Mouse (Mus musculus) testis, postnatal 14 days (tissue): ENCODE measurements around the gene Gm2381.
"Not testable (repeated sequence)": the region's sequence is repeated elsewhere in the genome, so short reads cannot be mapped to it uniquely, and the experiment has no call there.

Experiments used
- DNase-seq: peaks from one replicate; pipeline ENCODE4 v3.0.0; 2021; ENCODE audit warnings: low spot score

Gene Gm2381

GRCm38 (mm10) chr7:42866801-42867458, at the start of gene Gm2381:
TSS of gene Gm2381 (minus strand) at chr7:42867234.
- peak; percentile 4 for DNase-seq

- DNase-seq, result not testable (repeated sequence)
Measured at GRCm38 (mm10) chr7:42898067-42898466, 31.0 kb upstream of the Gm2381 start.

- DNase-seq, result no peak
Measured at GRCm38 (mm10) chr7:42878090-42878489, 11.1 kb upstream of the Gm2381 start.

DNA sequence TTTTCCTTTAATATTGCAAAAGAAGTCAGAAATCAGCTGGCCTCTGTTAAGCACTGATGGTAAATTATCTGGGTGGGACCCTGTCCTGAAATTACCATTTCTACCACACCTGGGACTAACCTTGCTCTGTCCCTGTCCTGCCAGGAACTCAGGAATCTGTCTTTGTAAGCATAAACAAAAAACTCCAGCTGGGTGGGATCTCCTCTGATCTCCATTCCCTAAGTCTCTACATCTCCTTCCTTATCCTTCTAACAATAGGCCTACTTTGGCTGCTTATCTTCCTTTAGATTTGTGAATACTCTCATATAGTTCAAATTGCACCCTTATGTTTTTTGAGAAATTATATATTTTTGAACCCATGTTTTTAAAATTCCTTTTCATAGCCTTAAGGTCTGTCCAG, 28.7 kb downstream of the Gm2381 start:
- DNase-seq, result not testable (repeated sequence)

DNA sequence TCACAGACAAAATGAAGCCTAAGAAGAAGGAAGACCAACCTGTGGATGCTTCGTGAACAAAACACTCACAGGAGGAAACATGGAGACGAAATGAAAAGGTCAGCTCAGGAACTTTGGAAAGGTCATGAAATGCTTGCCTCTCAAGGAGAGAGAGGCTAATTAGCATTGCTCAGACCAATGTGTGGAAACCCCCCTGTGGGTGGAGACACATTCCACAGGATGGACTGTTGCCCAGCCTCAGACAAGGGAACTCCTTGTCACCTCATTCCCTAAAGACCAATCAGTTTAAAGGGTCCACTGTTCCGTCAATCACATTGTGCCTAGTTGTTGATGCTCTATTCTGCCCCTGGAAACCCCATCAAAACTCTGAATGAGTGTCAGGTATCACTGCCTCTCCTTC, 34.8 kb downstream of the Gm2381 start:
- no peak for DNase-seq

DNA sequence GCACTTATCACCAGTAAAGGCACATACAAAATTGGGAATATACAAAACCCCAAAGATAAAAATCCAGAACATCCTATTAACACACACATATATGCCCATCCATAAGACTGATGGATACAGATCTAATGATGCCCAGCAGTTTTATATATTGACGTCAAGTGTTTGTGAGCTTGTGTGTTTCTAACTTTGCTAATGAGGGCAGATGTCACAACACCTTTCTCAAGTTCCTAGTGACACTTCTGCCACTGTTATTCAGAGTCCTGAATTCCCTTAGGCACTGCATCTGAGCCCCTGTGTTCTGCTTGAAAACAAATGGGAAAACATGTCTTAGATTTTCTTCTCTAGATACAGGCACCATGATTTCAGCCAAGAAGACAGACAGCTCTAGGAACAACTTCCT, 73.6 kb downstream of the Gm2381 start, which contains the start of gene Vmn2r62:
Gene Vmn2r62 (minus strand): TSS at position 101 of the 400 bp plus-strand sequence.
- not testable (repeated sequence) for DNase-seq
